Mouse (Mus musculus): Measurements from ENCODE around the gene Kng2. TPM values are rescaled to one million over a fixed set of nuclear protein-coding genes. Genes with fewer than 3 reads are reported as not detected.
"Not testable (repeated sequence)": the region's sequence is repeated elsewhere in the genome, so short reads cannot be mapped to it uniquely, and the experiment has no call there.

The Kng2 gene
- total RNA-seq, 2 experiments from 2014 or later = 0.22 TPM; not detected in 1

DNA sequence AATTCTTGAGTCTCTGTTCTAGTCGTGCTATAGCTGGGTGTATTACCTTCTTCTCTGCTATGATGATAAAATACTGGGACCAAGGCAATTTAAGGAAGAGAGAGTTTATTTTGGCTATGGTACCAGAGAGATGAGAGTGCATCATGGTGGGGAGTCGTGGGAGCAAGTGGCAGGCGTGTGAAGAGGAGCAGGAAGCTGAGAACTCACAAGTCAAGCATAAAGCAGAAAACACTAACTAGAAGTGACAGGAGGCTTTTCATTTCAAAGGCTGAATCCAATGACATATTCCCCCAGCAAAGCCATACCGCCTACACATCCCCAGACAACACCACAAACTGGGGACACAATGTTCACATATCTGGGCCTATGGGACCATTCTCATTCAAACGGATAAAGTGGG is 67.0 kb downstream of the Kng2 start:
- no peak for DNase-seq (ENCODE audit: low spot score)
- intact Hi-C loops (cut with DNase I) = no loop called here

GRCm38 (mm10) chr16:22961073-22961472 is 68.2 kb downstream of the Kng2 start:
- intact Hi-C loops (cut with DNase I) = no loop called here
- DNase-seq (ENCODE audit: low spot score) = no peak

DNA sequence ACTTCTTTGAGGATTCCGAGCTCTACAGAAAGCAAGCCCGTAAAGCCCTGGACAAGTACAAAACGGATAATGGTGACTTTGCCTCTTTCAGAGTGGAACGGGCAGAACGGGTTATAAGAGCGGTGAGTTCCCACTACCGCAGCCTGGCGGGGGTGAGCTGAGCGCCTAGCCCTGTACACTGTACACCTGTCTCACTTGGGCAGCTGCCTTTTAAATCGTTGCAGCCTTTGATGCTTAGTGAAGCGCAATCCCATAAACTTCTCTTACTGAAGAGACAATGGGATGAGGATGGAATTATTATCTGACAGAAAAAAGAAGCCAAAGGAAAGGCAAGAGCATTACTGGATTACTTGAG is 73.2 kb downstream of the Kng2 start:
- intact Hi-C loops (cut with DNase I) = no loop called here
- DNase-seq (ENCODE audit: low spot score) = no peak

DNA sequence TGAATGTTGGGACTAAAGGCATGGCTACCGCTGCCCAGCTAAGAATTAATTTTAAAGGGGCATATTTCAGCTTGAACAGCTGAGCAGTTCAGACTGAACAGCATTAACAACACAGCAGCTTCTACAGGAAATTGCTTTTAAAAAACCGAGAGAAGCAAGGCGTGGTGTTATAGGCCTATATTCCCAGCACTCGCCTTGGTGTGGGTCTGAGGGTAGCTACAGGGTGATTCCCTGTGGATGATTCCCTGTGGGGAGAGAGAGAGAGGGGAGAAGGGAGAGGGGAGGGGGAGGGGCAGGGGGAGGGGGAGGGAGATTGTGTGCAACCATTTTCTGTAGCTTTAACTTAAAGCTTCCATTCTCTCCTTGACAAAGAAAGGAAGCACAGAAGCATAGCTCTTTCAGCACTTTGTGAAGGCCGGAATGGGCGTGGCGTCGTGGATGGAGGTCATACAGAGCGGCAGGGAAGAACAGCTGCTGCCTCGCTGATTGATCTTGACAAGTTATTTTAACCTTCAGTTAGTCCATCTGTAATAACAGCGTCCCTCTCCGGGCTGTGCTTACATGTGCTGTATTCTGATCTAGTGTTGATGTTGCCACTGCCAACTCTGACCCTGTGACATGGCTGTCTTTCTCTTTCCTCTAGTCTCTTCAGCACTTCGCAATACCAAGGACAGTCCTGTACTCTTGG is 73.7 kb downstream of the Kng2 start:
- DNase-seq (ENCODE audit: low spot score) = no peak
- intact Hi-C loops (cut with DNase I) = no loop called here

GRCm38 (mm10) chr16:22953069-22953468 is 76.2 kb downstream of the Kng2 start:
- DNase-seq (ENCODE audit: low spot score) = no peak

DNA sequence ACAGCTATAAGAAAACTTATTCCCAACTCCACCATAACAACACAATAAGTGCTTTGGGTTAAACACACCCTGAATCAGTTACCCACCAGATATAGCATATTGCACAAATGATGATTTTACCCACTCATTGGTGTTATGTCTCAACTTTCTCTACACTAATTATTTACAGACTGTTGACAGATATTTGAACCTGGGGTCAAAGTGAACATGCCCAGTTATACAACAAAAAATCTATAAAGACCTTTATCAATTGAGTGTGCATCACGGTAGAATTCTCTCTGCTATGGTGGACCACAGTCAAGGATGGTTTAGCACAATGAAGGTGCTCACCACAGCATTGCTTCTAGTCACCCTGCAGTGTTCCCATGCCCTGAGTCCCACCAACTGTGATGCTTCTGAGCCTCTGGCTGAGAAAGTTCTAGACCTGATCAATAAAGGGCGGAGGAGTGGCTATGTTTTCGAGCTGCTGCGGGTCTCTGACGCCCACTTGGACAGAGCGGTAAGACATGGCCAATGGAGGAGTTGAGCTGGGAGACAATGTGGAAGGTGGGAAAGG is 78.4 kb downstream of the Kng2 start, which contains the start of gene Hrg:
TSS of gene Hrg (plus strand) at position 233 of the 556 bp plus-strand sequence.
- intact Hi-C loops (cut with DNase I) = no loop called here
- no peak for DNase-seq (ENCODE audit: low spot score)

More at GRCm38 (mm10) chr16:22953069-22953468, 76.2 kb downstream of the Kng2 start:
- intact Hi-C loops (cut with DNase I) = loop anchor here (2.0 kb wide), 1 partner anchor 76 kb away; no protein-coding TSS in a partner anchor

GRCm38 (mm10) chr16:22947371-22947770 is 81.9 kb downstream of the Kng2 start:
- no peak for DNase-seq (ENCODE audit: low spot score)
- intact Hi-C loops (cut with DNase I) = no loop called here

DNA sequence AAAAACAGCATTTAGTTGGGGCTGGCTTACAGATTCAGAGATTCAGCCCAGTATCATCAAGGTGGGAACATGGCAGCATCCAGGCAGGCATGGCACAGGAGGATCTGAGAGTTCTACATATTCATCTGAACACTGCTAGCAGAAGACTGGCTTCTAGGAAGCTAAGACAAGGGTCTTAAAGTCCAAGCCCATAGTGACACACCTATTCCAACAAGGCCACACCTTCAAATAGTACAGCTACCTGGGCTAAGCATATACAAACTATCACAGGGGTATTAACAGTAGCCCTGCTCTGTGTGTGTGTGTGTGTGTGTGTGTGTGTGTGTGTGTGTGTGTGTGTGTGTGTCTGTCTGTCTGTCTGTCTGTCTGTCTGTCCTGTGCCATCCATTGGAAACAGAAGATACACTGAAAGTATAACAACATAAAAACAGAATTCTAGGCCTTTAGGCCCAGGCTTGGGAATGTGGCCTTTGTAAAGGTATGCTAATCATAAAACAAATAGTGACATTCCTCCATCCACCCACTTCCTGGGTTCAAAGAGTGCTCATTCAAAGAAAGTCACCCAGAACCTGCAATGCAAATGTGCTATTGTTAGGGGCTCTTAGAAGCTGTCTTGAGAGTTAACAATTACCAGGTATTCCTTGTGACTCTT is 87.3 kb downstream of the Kng2 start:
- intact Hi-C loops (cut with DNase I); DNase-seq (ENCODE audit: low spot score): not testable (repeated sequence)

GRCm38 (mm10) chr16:22939120-22939695 is 90.1 kb downstream of the Kng2 start:
- intact Hi-C loops (cut with DNase I) = no loop called here
- no peak for DNase-seq (ENCODE audit: low spot score)

DNA sequence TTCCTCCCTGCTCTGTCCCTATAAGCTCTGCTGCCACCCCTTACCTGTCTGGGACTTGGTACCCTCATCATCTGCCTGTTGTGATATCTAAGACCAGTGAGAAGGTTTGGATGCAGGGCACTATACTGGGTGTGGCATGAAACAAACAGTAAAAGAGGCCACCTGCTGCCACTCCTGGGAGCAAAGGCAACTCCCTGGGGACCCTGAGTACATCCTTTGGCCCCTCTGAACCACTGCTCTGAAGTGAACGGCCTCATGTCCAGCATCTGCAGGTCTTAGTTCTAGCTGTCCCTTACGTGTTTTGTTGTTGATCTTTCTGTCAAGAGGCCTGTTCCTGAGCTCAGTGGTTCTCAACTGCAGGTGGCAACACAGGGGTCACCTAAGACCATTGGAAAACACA is 90.7 kb downstream of the Kng2 start:
- no peak for DNase-seq (ENCODE audit: low spot score)
- intact Hi-C loops (cut with DNase I) = no loop called here

GRCm38 (mm10) chr16:22937631-22938030 is 91.7 kb downstream of the Kng2 start:
- DNase-seq (ENCODE audit: low spot score) = no peak
- intact Hi-C loops (cut with DNase I) = no loop called here

Other genes starting within 250 kb of the Kng2 start
- gene Crygs, start 217.9 kb downstream of the Kng2 start, total RNA-seq (2021) = not detected
- gene Tbccd1, start 171.8 kb downstream of the Kng2 start, total RNA-seq (2021) = 10 to 100 TPM; 11.1 to 13.4 TPM
- 10 to 100 TPM; 54.0 to 65.7 TPM for gene Dnajb11, start 171.6 kb downstream of the Kng2 start, total RNA-seq (2021)
- 10 to 100 TPM in 1 of 2 experiments, 1 to 10 TPM in 1; 9.7 to 11.6 TPM for gene Ahsg, start 138.2 kb downstream of the Kng2 start, total RNA-seq (2021)
- under 1 TPM in 1 of 2 experiments, not detected in 1; 0.21 TPM for gene Fetub, start 111.1 kb downstream of the Kng2 start, total RNA-seq (2021)
- gene Hrg, start 78.4 kb downstream of the Kng2 start, total RNA-seq (2021) = not detected
- not detected for gene Kng1, start 28.4 kb upstream of the Kng2 start, total RNA-seq (2021)
- gene Eif4a2, start 78.0 kb upstream of the Kng2 start, total RNA-seq (2021) = 100 to 1,000 TPM; 300 to 346 TPM
- 1 to 10 TPM; 6.6 to 6.8 TPM for gene Rfc4, start 98.3 kb upstream of the Kng2 start, total RNA-seq (2021)
- gene Adipoq, start 117.1 kb upstream of the Kng2 start, total RNA-seq (2021) = 10 to 100 TPM in 1 of 2 experiments, 1 to 10 TPM in 1; 3.0 to 11.3 TPM
- gene St6gal1, start 195.3 kb upstream of the Kng2 start, total RNA-seq (2021) = 10 to 100 TPM; 11.5 to 11.7 TPM